ENCODE assay signal across 27 mouse cellular contexts in genomic region chr4:111897755-111898154, GRCm38 (mm10). TPM values are rescaled to one million over a fixed set of nuclear protein-coding genes. Genes with fewer than 3 reads are reported as not detected.
DNase-seq lines count a peak whose midpoint lies in the region; ATAC-seq and TF ChIP-seq lines count a peak whose summit lies in the region.
"Had no signal": no experiment of that assay in that cellular context is flagged by ENCODE, and none has a peak within 500 bp of the region (broad histone marks: within the 10 kb centered on the region; RNA-seq: fewer than 3 reads in every experiment).

No protein-coding gene starts in this region.

- ATAC-seq in granulocyte monocyte progenitor cell, adult 5-6 weeks (replicated peaks; ENCODE audit: poor library complexity, severe bottlenecking) = 0 out of 2 replicates have a peak, but pooled peaks have one; percentile 5
- no peak for ATAC-seq in kidney, postnatal 0 days (replicated peaks; ENCODE audit: low FRiP score, low read depth)
- peak; percentile 46; the same call in 1 of the 2 replicates for ATAC-seq in megakaryocyte progenitor cell, adult 5-6 weeks (replicated peaks; ENCODE audit: poor library complexity)
- ATAC-seq: forebrain, embryonic 16.5 days; hindbrain, postnatal 0 days; liver, postnatal 0 days had no signal

- no peaks in the 10 kb centered on the region for H3K36me3 ChIP-seq in kidney, postnatal 0 days (ENCODE audit: insufficient read depth, low read length)
- no peaks in the 10 kb centered on the region for H3K36me3 ChIP-seq in forebrain, embryonic 10.5 days (replicated peaks)
- H3K36me3 ChIP-seq: G1E; limb, embryonic 10.5 days had no signal

- no peaks in the 10 kb centered on the region for H3K27me3 ChIP-seq in kidney, postnatal 0 days (ENCODE audit: insufficient read depth, low read length)
- no peaks in the 10 kb centered on the region for H3K27me3 ChIP-seq in forebrain, embryonic 10.5 days (ENCODE audit: poor library complexity, severe bottlenecking)
- H3K27me3 ChIP-seq: megakaryocyte, embryonic 14.5 days had no signal

- H3K9me3 ChIP-seq in kidney, postnatal 0 days (replicated peaks; ENCODE audit: low read length) = no peaks in the 10 kb centered on the region
- no peaks in the 10 kb centered on the region for H3K9me3 ChIP-seq in forebrain, embryonic 10.5 days
- H3K9me3 ChIP-seq: limb, embryonic 10.5 days; megakaryocyte, embryonic 14.5 days had no signal

- no peak overlapping the region for H3K4me3 ChIP-seq in kidney, postnatal 0 days (replicated peaks; ENCODE audit: low read depth, low read length)
- H3K4me3 ChIP-seq in forebrain, embryonic 10.5 days = no peak overlapping the region
- H3K4me3 ChIP-seq: left cerebral cortex, adult 2 months; limb, embryonic 10.5 days; megakaryocyte, embryonic 14.5 days; myocyte had no signal

- intact Hi-C loops in heart, postnatal 25 days (cut with DNase I) = no loop called here

- H3K9ac ChIP-seq in kidney, postnatal 0 days (ENCODE audit: low read depth, low read length) = no peak overlapping the region
- H3K9ac ChIP-seq: liver, postnatal 0 days had no signal

- peak; percentile 10 for DNase-seq in heart, postnatal 4 days
- DNase-seq in heart, postnatal 25 days (ENCODE audit: low spot score) = no peak
- DNase-seq in kidney, postnatal 0 days (ENCODE audit: low spot score) = no peak
- DNase-seq in forebrain, embryonic 10.5 days (ENCODE audit: extremely low spot score, low spot score) = no peak
- no peak for DNase-seq in retina, embryonic 14.5 days (ENCODE audit: low spot score)
- DNase-seq: adrenal gland, postnatal 36 days; cerebellum, adult 11-12 months; embryo, embryonic 11 days; gastrocnemius, postnatal 36 days; heart, postnatal 36 days; liver, postnatal 0 days; lung, postnatal 14 days; midbrain, embryonic 14.5 days; right cerebral cortex, postnatal 25 days had no signal

- WGBS in kidney, postnatal 0 days = 10% methylated on average over 1 of the region's 1 CpGs
- 74% methylated on average over 1 of the region's 1 CpGs for WGBS in forebrain, embryonic 10.5 days

- TF ChIP-seq CTCF in kidney, postnatal 0 days (IDR thresholded peaks at IDR 0.05; ENCODE audit: low read depth) = no peak

- H3K4me1 ChIP-seq in kidney, postnatal 0 days (replicated peaks; ENCODE audit: insufficient read depth, low read length) = no peaks in the 10 kb centered on the region
- H3K4me1 ChIP-seq in forebrain, embryonic 10.5 days = no peaks in the 10 kb centered on the region
- H3K4me1 ChIP-seq: limb, embryonic 10.5 days had no signal

- no peak overlapping the region for H3K4me2 ChIP-seq in kidney, postnatal 0 days (ENCODE audit: low read length)
- H3K4me2 ChIP-seq: heart, embryonic 11.5 days had no signal

- H3K27ac ChIP-seq in kidney, postnatal 0 days = peak overlapping the region; percentile 32; the same call in 1 of the 2 replicates
- no peak overlapping the region for H3K27ac ChIP-seq in forebrain, embryonic 10.5 days
- H3K27ac ChIP-seq: hindbrain, postnatal 0 days; left cerebral cortex, adult 2 months; limb, embryonic 10.5 days had no signal

RNA-seq across cellular contexts. Expression of gene Slc5a9, which starts 5.0 kb away (rescaled TPM):
- total RNA-seq in heart, postnatal 4 days (2021) = not detected
- total RNA-seq in heart, postnatal 25 days (2021) = not detected
- not detected in 2 replicates for total RNA-seq in granulocyte monocyte progenitor cell, adult 5-6 weeks (2014; fragmentation: Nextera tagmentation)
- total RNA-seq in granulocyte monocyte progenitor cell, adult 5-6 weeks (2017) = not detected in 2 replicates
- 6.0 and 6.7 TPM in 2 replicates for polyA plus RNA-seq in kidney, postnatal 0 days (2015; fragmentation: Nextera tagmentation; extraction: Ambion mirVana)
- total RNA-seq in megakaryocyte progenitor cell, adult 5-6 weeks (2015) = not detected in 2 replicates
- total RNA-seq in megakaryocyte progenitor cell, adult 5-6 weeks (2017) = not detected in 2 replicates
- 0.05 TPM in 1 of 2 replicates, not detected in the other for polyA plus RNA-seq in forebrain, embryonic 10.5 days (2016; fragmentation: Nextera tagmentation; extraction: Ambion mirVana)
- total RNA-seq: adrenal gland, postnatal 36 days; heart, postnatal 36 days; hindbrain, postnatal 0 days; layer of hippocampus, adult 8-10 months; left cerebral cortex, adult 2 months; liver, adult 2 months had no signal
- polyA plus RNA-seq: forebrain, embryonic 16.5 days; G1E; heart, embryonic 11.5 days; hindbrain, postnatal 0 days; limb, embryonic 10.5 days; liver, adult 2 months; liver, postnatal 0 days; midbrain, embryonic 14.5 days; myocyte; neural tube, embryonic 14.5 days had no signal

RNA-seq across cellular contexts. Expression of gene Skint8, which starts 21.4 kb away (rescaled TPM):
- total RNA-seq in heart, postnatal 4 days (2021) = not detected
- not detected for total RNA-seq in heart, postnatal 25 days (2021)
- total RNA-seq in granulocyte monocyte progenitor cell, adult 5-6 weeks (2014; fragmentation: Nextera tagmentation) = not detected in 2 replicates
- not detected in 2 replicates for total RNA-seq in granulocyte monocyte progenitor cell, adult 5-6 weeks (2017)
- polyA plus RNA-seq in kidney, postnatal 0 days (2015; fragmentation: Nextera tagmentation; extraction: Ambion mirVana) = not detected in 2 replicates
- not detected in 2 replicates for total RNA-seq in megakaryocyte progenitor cell, adult 5-6 weeks (2015)
- not detected in 2 replicates for total RNA-seq in megakaryocyte progenitor cell, adult 5-6 weeks (2017)
- not detected in 2 replicates for polyA plus RNA-seq in forebrain, embryonic 10.5 days (2016; fragmentation: Nextera tagmentation; extraction: Ambion mirVana)
- total RNA-seq: adrenal gland, postnatal 36 days; gastrocnemius, postnatal 36 days; heart, postnatal 36 days; hindbrain, postnatal 0 days; liver, adult 2 months had no signal
- polyA plus RNA-seq: forebrain, embryonic 16.5 days; G1E; heart, embryonic 11.5 days; hindbrain, postnatal 0 days; limb, embryonic 10.5 days; liver, adult 2 months; liver, postnatal 0 days; midbrain, embryonic 14.5 days; myocyte; neural tube, embryonic 14.5 days had no signal
